Mouse (Mus musculus): ENCODE results near the gene Hamp2.
"Not testable (repeated sequence)": the region's sequence is repeated elsewhere in the genome, so short reads cannot be mapped to it uniquely, and the experiment has no call there.

Gene Hamp2

DNA sequence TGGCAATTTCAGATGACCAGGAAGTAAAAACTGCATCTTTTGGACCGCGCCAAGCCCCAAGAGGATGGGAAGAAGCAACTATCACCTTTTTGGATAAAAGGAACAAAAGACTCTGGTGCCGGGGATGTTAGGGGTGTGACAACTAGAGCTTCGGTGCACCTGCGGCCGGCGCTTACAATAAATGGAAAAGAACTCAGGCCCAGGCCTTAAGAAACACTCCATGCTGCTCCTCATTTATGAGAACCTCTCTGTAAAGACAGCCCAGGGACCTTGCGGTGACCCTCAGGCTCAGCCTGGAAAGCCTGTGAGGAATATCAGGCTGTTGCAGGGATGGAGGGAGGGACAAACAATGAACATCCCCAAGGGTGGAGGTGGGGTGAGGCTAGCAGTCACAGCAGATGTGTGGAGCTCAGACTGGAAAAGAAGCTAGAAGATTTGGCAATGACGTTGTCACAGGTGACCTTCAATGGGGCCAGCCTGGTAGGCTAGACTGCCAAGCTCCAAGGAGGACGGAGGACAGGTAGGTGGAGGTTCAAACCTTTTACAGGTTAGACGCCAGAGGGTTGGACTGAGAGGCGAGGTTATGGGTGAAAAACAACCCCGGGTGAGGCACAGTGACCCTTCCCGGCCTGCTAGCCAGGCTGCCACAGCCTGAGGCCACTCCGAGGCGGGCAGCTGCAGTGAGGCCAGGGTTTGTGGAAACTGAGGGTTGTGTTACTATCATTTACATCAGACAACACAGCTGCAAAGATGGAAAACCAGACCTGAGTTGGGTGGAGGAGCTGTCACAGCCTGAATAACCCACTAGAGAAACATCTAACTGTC lies 28.2 kb upstream of the Hamp2 start:
- no peak for DNase-seq

GRCm38 (mm10) chr7:30949902-30950301 lies 25.4 kb upstream of the Hamp2 start:
- not testable (repeated sequence) for DNase-seq

GRCm38 (mm10) chr7:30945876-30946275 lies 21.4 kb upstream of the Hamp2 start:
- DNase-seq: no peak

- DNase-seq: not testable (repeated sequence)
These were observed 21.0 kb upstream of the Hamp2 start for GRCm38 (mm10) chr7:30945466-30945865.

DNA sequence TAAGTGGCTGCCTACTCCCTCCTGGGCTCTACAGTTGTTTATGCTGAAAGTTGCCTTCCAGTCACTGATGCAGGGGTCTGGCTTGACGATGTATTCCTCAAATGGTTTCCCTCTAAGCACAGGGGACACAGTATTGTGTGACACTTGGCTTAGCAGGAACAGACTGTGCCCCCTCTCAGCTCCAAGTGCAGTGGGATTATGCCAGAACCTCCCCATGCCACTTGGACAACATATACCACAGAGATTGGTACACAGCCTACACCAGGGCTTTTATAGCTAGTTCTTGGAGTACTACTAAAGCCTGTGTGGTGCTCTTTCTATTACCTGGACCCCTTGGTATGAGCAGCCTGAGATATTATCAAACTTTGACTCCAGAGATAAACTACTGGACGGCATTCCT lies 20.2 kb upstream of the Hamp2 start:
- not testable (repeated sequence) for DNase-seq

- DNase-seq: no peak
These were observed 19.6 kb upstream of the Hamp2 start, which contains the start of gene Hamp for GRCm38 (mm10) chr7:30943909-30944635. TSS of gene Hamp (minus strand) at chr7:30944032.

DNA sequence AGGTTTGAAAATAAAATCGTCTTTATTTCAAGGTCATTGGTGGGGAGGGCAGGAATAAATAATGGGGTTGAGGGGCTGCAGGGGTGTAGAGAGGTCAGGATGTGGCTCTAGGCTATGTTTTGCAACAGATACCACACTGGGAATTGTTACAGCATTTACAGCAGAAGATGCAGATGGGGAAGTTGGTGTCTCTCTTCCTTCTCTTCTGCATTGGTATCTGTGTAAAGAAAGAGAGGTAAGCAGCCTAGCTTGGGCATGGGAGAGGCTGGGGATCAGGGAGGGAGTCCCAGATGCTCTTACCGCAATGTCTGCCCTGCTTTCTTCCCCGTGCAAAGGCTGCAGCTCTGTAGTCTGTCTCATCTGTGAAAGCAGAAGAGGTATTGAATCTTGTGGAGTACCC lies 17.9 kb upstream of the Hamp2 start:
- not testable (repeated sequence) for DNase-seq

DNA sequence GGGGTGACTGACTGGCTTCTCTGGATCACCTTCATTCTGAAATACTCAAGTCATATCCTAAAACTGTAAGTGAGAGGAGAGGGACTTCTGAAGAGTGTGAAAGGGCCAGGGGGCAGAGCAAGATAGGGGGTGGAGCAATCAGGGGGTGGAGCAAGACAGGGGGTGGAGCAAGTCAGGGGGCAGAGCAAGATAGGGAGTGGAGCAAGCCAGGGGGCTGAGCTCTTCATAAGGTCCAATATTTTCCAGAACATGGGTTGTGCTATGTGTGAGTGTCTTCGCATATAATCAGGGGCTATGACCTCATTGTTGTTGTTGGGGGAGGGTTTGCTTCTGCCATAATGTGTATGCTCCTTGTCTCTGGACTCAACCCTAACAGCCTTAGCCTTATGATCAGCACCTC lies 15.6 kb upstream of the Hamp2 start:
- not testable (repeated sequence) for DNase-seq

DNA sequence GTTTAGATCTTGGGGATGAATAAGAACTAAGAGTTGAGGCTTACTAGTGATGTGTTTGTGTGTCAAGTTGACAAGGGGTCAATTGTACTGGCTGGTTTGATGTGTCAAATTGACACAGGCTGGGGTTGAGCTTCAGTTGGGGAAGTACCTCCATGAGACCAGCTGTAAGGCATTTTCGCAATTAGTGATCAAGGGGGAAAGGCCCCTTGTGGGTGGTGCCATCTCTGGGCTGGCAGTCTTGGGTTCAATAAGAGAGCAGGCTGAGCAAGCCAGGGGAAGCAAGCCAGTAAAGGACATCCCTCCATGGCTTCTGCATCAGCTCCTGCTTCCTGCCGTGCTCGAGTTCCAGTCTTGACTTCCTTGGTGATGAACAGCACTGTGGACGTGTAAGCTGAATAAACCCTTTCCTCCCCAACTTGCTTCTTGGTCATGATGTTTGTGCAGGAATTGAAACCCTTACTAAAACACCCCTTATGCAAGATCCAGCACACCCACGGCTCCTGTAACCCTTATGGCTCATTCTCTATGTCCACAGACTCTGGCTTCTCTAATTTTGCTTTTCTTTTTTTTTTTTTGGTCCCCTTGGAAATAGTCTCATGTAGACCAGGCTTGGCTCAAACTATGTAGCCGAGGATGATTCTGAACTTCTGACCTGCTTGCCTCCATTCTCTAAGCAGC lies 11.1 kb upstream of the Hamp2 start:
- not testable (repeated sequence) for DNase-seq

- DNase-seq: no peak
These were observed 410 bp downstream of the Hamp2 start for GRCm38 (mm10) chr7:30924071-30924470.

DNA sequence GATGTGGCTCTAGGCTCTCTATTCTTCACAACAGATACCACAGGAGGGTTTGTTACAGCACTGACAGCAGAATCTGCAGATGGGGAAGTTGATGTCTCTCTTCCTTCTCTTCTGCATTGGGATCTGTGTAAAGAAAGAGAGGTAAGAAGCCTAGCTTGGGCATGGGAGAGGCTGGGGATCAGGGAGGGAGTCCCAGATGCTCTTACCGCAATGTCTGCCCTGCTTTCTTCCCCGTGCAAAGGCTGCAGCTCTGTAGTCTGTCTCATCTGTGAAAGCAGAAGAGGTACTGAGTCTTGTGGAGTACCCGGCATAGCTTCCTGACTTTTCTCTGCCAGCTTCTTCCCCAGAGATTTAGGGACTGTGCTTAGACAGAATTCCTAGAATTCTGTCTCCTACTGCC lies 2.0 kb downstream of the Hamp2 start:
- DNase-seq: not testable (repeated sequence)

- no peak for DNase-seq
These were observed 4.3 kb downstream of the Hamp2 start for GRCm38 (mm10) chr7:30920217-30920616.

DNA sequence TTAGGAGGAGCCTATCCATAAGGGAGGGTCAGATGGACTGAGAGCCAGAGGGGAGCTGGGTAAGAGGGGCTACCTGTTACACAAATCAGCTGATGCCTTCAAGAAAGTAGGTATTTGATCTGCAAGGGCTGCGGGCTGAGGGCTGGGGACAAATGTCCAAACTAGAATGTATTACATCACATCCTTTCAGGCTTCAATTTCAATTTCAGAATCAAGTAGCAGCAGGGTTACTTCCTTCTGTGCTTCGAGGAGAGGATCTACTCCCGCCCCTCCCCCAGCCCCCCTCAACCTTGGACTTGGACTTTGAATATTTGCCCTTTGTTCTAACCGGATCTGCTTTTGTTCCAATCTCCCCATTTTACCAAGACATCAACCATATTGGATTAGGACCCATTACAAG lies 7.3 kb downstream of the Hamp2 start:
- DNase-seq: no peak

- no peak for DNase-seq
These were observed 7.8 kb downstream of the Hamp2 start for GRCm38 (mm10) chr7:30916713-30917112.

DNA sequence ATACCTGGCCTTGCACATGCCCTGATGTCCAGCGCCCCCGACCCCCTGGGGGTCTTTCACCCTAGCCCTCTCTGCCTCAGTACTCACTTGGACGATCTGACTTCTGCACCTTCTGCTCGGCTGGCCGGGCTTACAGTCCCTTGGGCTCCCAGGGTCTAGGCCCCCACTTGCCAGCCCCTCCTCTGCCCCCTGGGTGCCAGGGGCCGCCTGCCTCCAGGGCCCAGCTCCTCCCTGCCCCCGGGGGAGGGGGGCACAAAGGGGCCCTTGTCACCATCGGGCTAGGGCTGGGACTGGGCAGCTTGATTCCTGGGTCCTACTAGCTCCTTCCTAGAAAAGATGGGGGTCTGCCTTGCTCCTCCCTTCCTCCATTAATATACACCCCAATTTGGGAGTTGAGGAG lies 9.7 kb downstream of the Hamp2 start, which contains the start of gene Mag:
Mag (minus strand) TSS at position 142 of the 400 bp plus-strand sequence.
- no peak for DNase-seq

- DNase-seq: no peak
These were observed 14.7 kb downstream of the Hamp2 start for GRCm38 (mm10) chr7:30909773-30910172.

GRCm38 (mm10) chr7:30908992-30909431 lies 15.5 kb downstream of the Hamp2 start:
- no peak for DNase-seq

- no peak for DNase-seq
These were observed 16.0 kb downstream of the Hamp2 start for GRCm38 (mm10) chr7:30908277-30908991.

DNA sequence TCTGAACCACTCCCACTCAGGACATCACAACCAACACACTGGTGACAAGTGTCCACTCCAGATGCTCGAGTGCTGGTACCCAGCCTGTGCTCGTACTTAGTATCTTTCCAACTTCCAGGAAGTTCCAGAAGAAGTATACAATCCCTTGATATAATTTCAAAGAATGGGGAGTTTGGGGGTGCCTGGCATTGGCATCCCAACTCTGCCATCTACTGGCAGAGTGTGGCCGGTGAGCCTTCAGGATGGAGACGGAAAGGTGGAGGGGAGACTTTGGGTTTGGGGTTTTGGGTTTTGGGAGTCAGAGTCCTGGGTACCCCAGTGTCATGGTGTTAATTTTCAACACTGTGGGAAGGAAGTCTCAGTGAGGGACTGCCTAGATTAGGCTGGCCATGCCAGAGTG lies 20.4 kb downstream of the Hamp2 start:
- DNase-seq: peak; percentile 19

GRCm38 (mm10) chr7:30895217-30895616 lies 29.3 kb downstream of the Hamp2 start:
- no peak for DNase-seq

DNA sequence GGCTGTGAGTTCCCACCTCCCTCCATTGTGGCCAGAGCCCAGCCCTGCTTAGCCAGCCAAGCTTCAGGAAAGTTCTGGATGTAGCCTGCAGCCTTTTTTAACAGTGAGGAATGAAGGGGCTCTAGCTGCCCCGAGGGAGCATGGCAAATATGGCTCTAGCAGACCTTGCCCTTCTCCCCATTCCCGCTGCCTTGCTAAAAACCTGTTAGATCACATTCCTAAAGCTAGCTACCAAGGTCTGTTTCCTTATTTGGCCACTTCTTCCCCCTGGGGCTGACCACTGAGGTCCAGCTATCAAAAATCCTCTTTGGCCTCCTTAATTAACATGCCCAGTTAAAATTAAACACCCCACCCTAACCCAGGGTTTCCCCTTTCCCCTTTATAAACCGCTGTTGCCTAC lies 32.0 kb downstream of the Hamp2 start:
- peak; percentile 39 for DNase-seq

DNA sequence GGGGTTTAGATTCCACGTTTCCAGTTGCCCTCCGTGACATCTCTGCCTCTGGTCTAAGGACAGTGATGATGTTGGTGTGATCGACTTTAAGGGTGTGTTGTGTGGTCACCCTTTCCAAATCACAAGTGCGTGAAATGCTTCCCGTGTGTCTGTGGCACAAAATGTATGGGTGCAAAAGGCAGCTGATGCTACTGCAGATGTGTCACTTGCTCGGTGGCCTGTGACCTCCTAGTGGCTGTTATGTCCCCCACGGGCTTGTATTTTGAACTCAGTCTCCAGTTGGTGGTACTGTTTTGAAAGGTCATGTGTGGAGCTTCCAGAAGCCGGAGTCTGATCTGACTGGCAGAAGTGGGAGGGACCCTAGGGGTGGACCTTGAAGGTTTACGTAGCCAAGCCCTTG lies 32.7 kb downstream of the Hamp2 start:
- DNase-seq: no peak

GRCm38 (mm10) chr7:30890681-30891080 lies 33.8 kb downstream of the Hamp2 start:
- DNase-seq: no peak
